Mouse (Mus musculus): ENCODE data around the gene Wdr73. TPM values are rescaled to one million over a fixed set of nuclear protein-coding genes. Genes with fewer than 3 reads are reported as not detected.
"Not testable (repeated sequence)": the region's sequence is repeated elsewhere in the genome, so short reads cannot be mapped to it uniquely, and the experiment has no call there.

The Wdr73 gene
- total RNA-seq (2021), result 16.7 and 22.4 TPM in 2 replicates
- long read RNA-seq, transcript Wdr73-205 (7 exons, 2,549 nt), result minor isoform, 5 of 30 reads
- long read RNA-seq, transcript Wdr73-201 (8 exons, 2,114 nt), result major isoform, 14 of 30 reads
- long read RNA-seq, partial matches to known transcripts, result 4 of 30 reads
- long read RNA-seq, other reads (novel, unspliced or antisense), result 5 of 30 reads

- DNase-seq, result peak; percentile 89
Observed at GRCm38 (mm10) chr7:80900944-80901501, at the start of gene Wdr73. Gene Wdr73, minus strand, starts transcription at chr7:80901269.

GRCm38 (mm10) chr7:80947445-80948350 is 46.6 kb upstream of the Wdr73 start, which contains the start of gene Sec11a:
Gene Sec11a, minus strand, starts transcription at chr7:80947780.
- peak; percentile 92 for DNase-seq

GRCm38 (mm10) chr7:80939808-80940207 is 38.7 kb upstream of the Wdr73 start:
- DNase-seq, result no peak

- DNase-seq, result not testable (repeated sequence)
Observed at GRCm38 (mm10) chr7:80937304-80937666, 36.2 kb upstream of the Wdr73 start.

GRCm38 (mm10) chr7:80936617-80937303 is 35.7 kb upstream of the Wdr73 start:
- not testable (repeated sequence) for DNase-seq

- no peak for DNase-seq
Observed at GRCm38 (mm10) chr7:80935834-80936233, 34.8 kb upstream of the Wdr73 start.

- DNase-seq, result no peak
Observed at GRCm38 (mm10) chr7:80932777-80933176, 31.7 kb upstream of the Wdr73 start.

- no peak for DNase-seq
Observed at GRCm38 (mm10) chr7:80931618-80932207, 30.6 kb upstream of the Wdr73 start.

- DNase-seq, result no peak
Observed at GRCm38 (mm10) chr7:80923165-80923564, 22.1 kb upstream of the Wdr73 start.

GRCm38 (mm10) chr7:80919647-80920008 is 18.6 kb upstream of the Wdr73 start:
- DNase-seq, result no peak

GRCm38 (mm10) chr7:80918982-80919646 is 18.0 kb upstream of the Wdr73 start:
- DNase-seq, result no peak

GRCm38 (mm10) chr7:80917916-80918465 is 16.9 kb upstream of the Wdr73 start:
- DNase-seq, result no peak

- no peak for DNase-seq
Observed at GRCm38 (mm10) chr7:80912496-80912895, 11.4 kb upstream of the Wdr73 start.

GRCm38 (mm10) chr7:80911053-80911452 is 10.0 kb upstream of the Wdr73 start:
- DNase-seq, result no peak

GRCm38 (mm10) chr7:80904921-80905515 is 3.9 kb upstream of the Wdr73 start, which contains the start of gene Nmb:
Gene Nmb, minus strand, starts transcription at chr7:80905076.
- DNase-seq, result peak; percentile 76

GRCm38 (mm10) chr7:80903625-80904422 is 2.8 kb upstream of the Wdr73 start:
- no peak for DNase-seq

- no peak for DNase-seq
Observed at GRCm38 (mm10) chr7:80901541-80902274, 639 bp upstream of the Wdr73 start.

- no peak for DNase-seq
Observed at GRCm38 (mm10) chr7:80897721-80898120, 3.3 kb downstream of the Wdr73 start.

GRCm38 (mm10) chr7:80897134-80897533 is 3.9 kb downstream of the Wdr73 start:
- no peak for DNase-seq
